Mouse (Mus musculus) lung, embryonic 14.5 days (tissue): ENCODE results near the gene Usmg5. TPM values are rescaled to one million over a fixed set of nuclear protein-coding genes. Genes with fewer than 3 reads are reported as not detected.
"Not testable (repeated sequence)": the region's sequence is repeated elsewhere in the genome, so short reads cannot be mapped to it uniquely, and the experiment has no call there.

Experiments used
- ATAC-seq: fragments of 200-750 bp; cut with Nextera tagmentation; 2 replicates; pipeline ENCODE4 v1.8.0; 2017; ENCODE audit warnings: mild to moderate bottlenecking, moderate TSS enrichment, moderate library complexity; ENCODE audit not compliant: insufficient read depth
- DNase-seq: peaks from one replicate; pipeline ENCODE4 v3.0.0-alpha.2; 2015
- H3K27ac ChIP-seq: fragments of 300-500 bp; sonication (generic); 2 replicates; pipeline ENCODE4 v1.5.1; 2014; ENCODE audit warnings: low read depth, mild to moderate bottlenecking, moderate library complexity
- H3K27me3 ChIP-seq: fragments of 300-500 bp; sonication (generic); 2 replicates; pipeline ENCODE4 v1.6.1; 2014; ENCODE audit warnings: low read length, control low read depth; ENCODE audit not compliant: insufficient read depth
- H3K36me3 ChIP-seq: fragments of 300-500 bp; sonication (generic); 2 replicates; pipeline ENCODE4 v1.6.1; 2014; ENCODE audit warnings: control low read depth; ENCODE audit not compliant: insufficient read depth
- H3K4me1 ChIP-seq: fragments of 300-500 bp; sonication (generic); 2 replicates; pipeline ENCODE4 v1.6.1; 2014; ENCODE audit warnings: antibody characterized with exemption, control low read depth; ENCODE audit not compliant: insufficient read depth
- H3K4me2 ChIP-seq: fragments of 300-500 bp; sonication (generic); 2 replicates; pipeline ENCODE4 v1.6.1; 2014; ENCODE audit warnings: mild to moderate bottlenecking
- H3K4me3 ChIP-seq: fragments of 300-500 bp; sonication (generic); 2 replicates; pipeline ENCODE4 v1.5.1; 2014; ENCODE audit warnings: low read depth, low read length
- H3K9ac ChIP-seq: fragments of 300-500 bp; sonication (generic); 2 replicates; pipeline ENCODE4 v1.6.1; 2014
- H3K9me3 ChIP-seq: fragments of 300-500 bp; sonication (generic); 2 replicates; pipeline ENCODE4 v1.6.1; 2016; ENCODE audit warnings: low read depth, low read length, control low read depth
- CTCF ChIP-seq: IDR thresholded peaks from 2 replicates; pipeline ENCODE4 v1.5.1; 2016; ENCODE audit warnings: antibody characterized with exemption, low read depth
- WGBS: fragments of 180-500 bp; shearing (Covaris S2); extraction: QIAGEN DNeasy Blood & Tissue Kit; methylation state at CpG from one replicate; pipeline ENCODE4 v1.1.7; 2014; 5-methylcytosine and 5-hydroxymethylcytosine counted together
- polyA plus RNA-seq: library from polyadenylated mRNA; unstranded; fragments of >200 nt; fragmentation: Nextera tagmentation; extraction: Ambion mirVana; gene quantifications from 2 replicates; pipeline ENCODE4 v1.2.1, GENCODE M21; 2014

Usmg5 gene
- 956 and 1,068 TPM in 2 replicates for polyA plus RNA-seq

- peak within 1 kb of the TSS; percentile 98 for H3K4me3 ChIP-seq
- DNase-seq (peak; percentile 98), ATAC-seq (peak; percentile 99)
- H3K27me3 ChIP-seq, result no peaks in the 10 kb centered on the region
- H3K4me1 ChIP-seq, result peaks cover 4% of the 10 kb centered on the region; the same call in 1 of the 2 replicates
- TF ChIP-seq CTCF, result no peak
- H3K4me2 ChIP-seq, result peak within 1 kb of the TSS; percentile 80
- peak within 1 kb of the TSS; percentile 79 for H3K27ac ChIP-seq
- under 1% methylated on average over 56 of the region's 56 CpGs for WGBS
- peak within 1 kb of the TSS; percentile 98 for H3K9ac ChIP-seq
- H3K36me3 ChIP-seq, result peaks cover 38% of the 10 kb centered on the region
- H3K9me3 ChIP-seq, result no peaks in the 10 kb centered on the region
These were observed at the start of gene Usmg5, which contains the start of gene Pdcd11 for GRCm38 (mm10) chr19:47090550-47091156. Gene Usmg5 (minus strand): TSS chr19:47090647. Gene Pdcd11 (plus strand): TSS chr19:47090768.

- H3K4me1 ChIP-seq, result peaks cover 11% of the 10 kb centered on the region; the same call in 1 of the 2 replicates
- H3K36me3 ChIP-seq, H3K27me3 ChIP-seq, H3K4me2 ChIP-seq, H3K9me3 ChIP-seq, H3K9ac ChIP-seq, H3K27ac ChIP-seq, ATAC-seq, H3K4me3 ChIP-seq: not testable (repeated sequence)
- 29% methylated on average over 7 of the region's 7 CpGs for WGBS
- DNase-seq, result peak; percentile 43
- peak; percentile 26 for TF ChIP-seq CTCF
These were observed 49.2 kb upstream of the Usmg5 start for GRCm38 (mm10) chr19:47139611-47140010.

- Histone ChIP-seq H3K27me3 (no peaks in the 10 kb centered on the region), H3K4me3 (peak within 1 kb of the TSS; percentile 49), H3K9ac (peak within 1 kb of the TSS; percentile 69), H3K9me3 (no peaks in the 10 kb centered on the region), H3K36me3 (peaks cover 15% of the 10 kb centered on the region), H3K4me1 (peaks cover 11% of the 10 kb centered on the region; the same call in 1 of the 2 replicates), H3K27ac (peak within 1 kb of the TSS; percentile 91), H3K4me2 (peak within 1 kb of the TSS; percentile 70)
- 2% methylated on average over 28 of the region's 28 CpGs for WGBS
- TF ChIP-seq CTCF, result no peak
- peak; percentile 84 for ATAC-seq
- DNase-seq, result peak; percentile 82
These were observed 47.4 kb upstream of the Usmg5 start, which contains the start of gene Calhm2 for GRCm38 (mm10) chr19:47137771-47138421. Gene Calhm2 (minus strand): TSS chr19:47138294.

GRCm38 (mm10) chr19:47137051-47137581 is 46.7 kb upstream of the Usmg5 start:
- Histone ChIP-seq H3K27ac (peak overlapping the region; percentile 91), H3K4me2 (peak overlapping the region; percentile 70), H3K9me3 (no peaks in the 10 kb centered on the region), H3K4me3 (peak overlapping the region; percentile 49), H3K36me3 (peaks cover 23% of the 10 kb centered on the region), H3K4me1 (peaks cover 11% of the 10 kb centered on the region; the same call in 1 of the 2 replicates), H3K27me3 (no peaks in the 10 kb centered on the region), H3K9ac (peak overlapping the region; percentile 69)
- peak; percentile 76 for DNase-seq
- peak; percentile 39; the same call in 1 of the 2 replicates for ATAC-seq
- TF ChIP-seq CTCF, result no peak
- 18% methylated on average over 6 of the region's 6 CpGs for WGBS

- peak overlapping the region; percentile 70; the same call in 1 of the 2 replicates for H3K4me2 ChIP-seq
These were observed 45.7 kb upstream of the Usmg5 start for GRCm38 (mm10) chr19:47136170-47136569.

GRCm38 (mm10) chr19:47135568-47135967 is 45.1 kb upstream of the Usmg5 start:
- H3K9ac ChIP-seq, result no peak overlapping the region
- ATAC-seq (no peak), DNase-seq (no peak)
- H3K27ac ChIP-seq, result no peak overlapping the region
- H3K4me3 ChIP-seq, result no peak overlapping the region
- WGBS, result 84% methylated on average over 17 of the region's 17 CpGs
- no peaks in the 10 kb centered on the region for H3K9me3 ChIP-seq
- H3K4me1 ChIP-seq, result peaks cover 11% of the 10 kb centered on the region; the same call in 1 of the 2 replicates
- H3K27me3 ChIP-seq, result no peaks in the 10 kb centered on the region
- H3K36me3 ChIP-seq, result peaks cover 38% of the 10 kb centered on the region
- no peak overlapping the region for H3K4me2 ChIP-seq
- TF ChIP-seq CTCF, result no peak

More at GRCm38 (mm10) chr19:47136170-47136569, 45.7 kb upstream of the Usmg5 start:
- Histone ChIP-seq H3K27ac (no peak overlapping the region), H3K4me1 (peaks cover 11% of the 10 kb centered on the region; the same call in 1 of the 2 replicates), H3K36me3 (peaks cover 32% of the 10 kb centered on the region), H3K9ac (no peak overlapping the region), H3K4me3 (no peak overlapping the region), H3K27me3 (no peaks in the 10 kb centered on the region), H3K9me3 (no peaks in the 10 kb centered on the region)
- 89% methylated on average over 5 of the region's 5 CpGs for WGBS
- no peak for TF ChIP-seq CTCF
- ATAC-seq (no peak), DNase-seq (no peak)

- no peak overlapping the region for H3K9ac ChIP-seq
- TF ChIP-seq CTCF, result no peak
- H3K4me1 ChIP-seq, result peaks cover 7% of the 10 kb centered on the region; the same call in 1 of the 2 replicates
- no peak for ATAC-seq
- H3K9me3 ChIP-seq, result no peaks in the 10 kb centered on the region
- no peak overlapping the region for H3K4me3 ChIP-seq
- no peak overlapping the region for H3K27ac ChIP-seq
- H3K27me3 ChIP-seq, result no peaks in the 10 kb centered on the region
- 84% methylated on average over 7 of the region's 7 CpGs for WGBS
- H3K4me2 ChIP-seq, result no peak overlapping the region
- peaks cover 62% of the 10 kb centered on the region for H3K36me3 ChIP-seq
- DNase-seq, result no peak
These were observed 42.7 kb upstream of the Usmg5 start for GRCm38 (mm10) chr19:47133161-47133560.
